Mouse (Mus musculus): ENCODE results near the gene Gm7879. TPM values are rescaled to one million over a fixed set of nuclear protein-coding genes. Genes with fewer than 3 reads are reported as not detected.

Gene Gm7879
- polyA plus RNA-seq, 1 experiment from 2014 or later = not detected

- Histone ChIP-seq H3K9ac (ENCODE audit: low read depth, low read length) (no peak overlapping the region), H3K36me3 (ENCODE audit: control insufficient read depth, insufficient read depth, low read length) (no peaks in the 10 kb centered on the region), H3K9me3 (replicated peaks; ENCODE audit: control insufficient read depth, low read length) (no peaks in the 10 kb centered on the region), H3K4me1 (ENCODE audit: control insufficient read depth, insufficient read depth, low read length) (no peaks in the 10 kb centered on the region), H3K27me3 (ENCODE audit: control insufficient read depth, insufficient read depth, low read length) (no peaks in the 10 kb centered on the region), H3K4me2 (no peak overlapping the region), H3K27ac (ENCODE audit: low read depth, low read length) (no peak overlapping the region), H3K4me3 (ENCODE audit: low read depth, low read length) (no peak overlapping the region)
- ATAC-seq (replicated peaks; ENCODE audit: insufficient number of reproducible peaks, low FRiP score, low TSS enrichment) = no peak
- 76% methylated on average over 3 of the region's 3 CpGs for WGBS (ENCODE audit: insufficient replicate concordance)
Measured at GRCm38 (mm10) chr5:43961056-43961455, 48.1 kb downstream of the Gm7879 start.

Other genes with a start within 250 kb of the Gm7879 start
- 0.23 TPM in 1 of 2 replicates, not detected in the other for gene Bst1, start 94.3 kb upstream of the Gm7879 start, polyA plus RNA-seq (2014; fragmentation: Nextera tagmentation; extraction: Ambion mirVana)
- gene Fbxl5, start 91.5 kb upstream of the Gm7879 start, polyA plus RNA-seq (2014; fragmentation: Nextera tagmentation; extraction: Ambion mirVana) = 41.8 and 49.0 TPM in 2 replicates
- gene Cd38, start 44.6 kb upstream of the Gm7879 start, polyA plus RNA-seq (2014; fragmentation: Nextera tagmentation; extraction: Ambion mirVana) = 20.2 and 20.3 TPM in 2 replicates
- not detected in 2 replicates for gene Fgfbp1, start 68.6 kb downstream of the Gm7879 start, polyA plus RNA-seq (2014; fragmentation: Nextera tagmentation; extraction: Ambion mirVana)
- gene Prom1, start 188.9 kb downstream of the Gm7879 start, polyA plus RNA-seq (2014; fragmentation: Nextera tagmentation; extraction: Ambion mirVana) = 20.5 and 20.7 TPM in 2 replicates